Mouse (Mus musculus) kidney, adult 8-10 months (tissue): Measurements from ENCODE around the gene Me1.
A peak's percentile ranks its signal among the peaks of the same experiment; 100 is the strongest.

Experiments used
- DNase-seq, 2 experiments: peaks; one replicate each; pipeline ENCODE4 v3.0.0; 2022

The Me1 gene

DNA sequence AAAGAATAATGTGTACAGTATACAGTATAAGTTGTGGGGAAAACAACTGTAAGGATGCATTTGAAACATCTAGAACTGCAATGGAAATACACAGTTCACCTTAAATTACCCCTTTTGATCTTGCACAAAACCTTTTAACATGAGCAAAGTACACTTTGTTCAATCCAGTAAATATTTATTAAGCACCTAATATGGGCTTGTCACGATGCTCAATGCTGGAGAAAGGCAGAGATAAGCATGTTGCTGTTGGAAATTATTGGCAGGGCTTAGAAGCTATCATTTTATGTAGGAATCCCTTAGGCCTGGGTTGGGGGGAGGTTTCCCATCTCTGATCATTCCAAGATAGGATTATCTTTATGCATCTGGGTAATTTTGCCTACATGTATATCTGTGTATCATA lies 11.7 kb upstream of the Me1 start:
- no peak for DNase-seq

DNA sequence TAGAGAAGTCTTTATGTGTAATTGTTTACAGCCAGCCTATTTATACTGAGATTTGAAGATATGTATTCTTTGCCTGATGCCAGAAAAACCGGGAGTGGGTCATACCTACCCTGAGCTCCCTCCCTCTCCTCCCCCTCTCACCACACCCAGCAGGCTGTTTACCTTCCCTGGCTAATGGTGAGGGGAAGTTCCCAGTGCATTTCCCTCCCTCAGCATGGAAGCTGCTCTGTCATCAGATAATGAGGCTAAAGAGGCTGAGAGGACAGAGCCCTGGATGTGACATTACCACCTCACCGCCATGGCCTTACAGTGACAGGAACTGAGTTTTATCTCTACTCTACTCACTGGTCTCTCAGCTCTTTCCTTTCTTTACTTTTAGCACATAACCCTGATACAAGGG lies 6.1 kb upstream of the Me1 start:
- DNase-seq: peak in 1 of 2 experiments; percentile 12

DNA sequence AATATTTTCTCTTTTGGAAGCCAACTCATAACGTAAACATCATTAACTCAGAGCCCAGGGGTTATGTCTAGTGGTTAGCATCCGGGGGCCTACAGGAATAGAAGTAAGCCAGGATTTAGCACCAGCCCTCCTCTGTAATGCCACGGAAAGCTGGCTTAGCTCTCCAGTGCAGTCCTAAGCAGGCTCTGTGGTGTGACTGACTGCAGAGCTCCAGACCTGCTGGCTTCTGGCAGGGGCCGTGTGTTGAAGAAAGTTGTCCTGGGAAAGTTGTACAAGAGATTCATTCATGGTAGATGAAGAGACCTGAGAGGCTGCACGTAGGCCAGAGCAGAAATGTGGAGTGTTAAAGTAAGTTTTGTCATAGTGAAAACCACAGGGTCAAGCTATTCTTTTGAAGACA lies 5.5 kb upstream of the Me1 start:
- DNase-seq: peak in 1 of 2 experiments; percentile 17

DNA sequence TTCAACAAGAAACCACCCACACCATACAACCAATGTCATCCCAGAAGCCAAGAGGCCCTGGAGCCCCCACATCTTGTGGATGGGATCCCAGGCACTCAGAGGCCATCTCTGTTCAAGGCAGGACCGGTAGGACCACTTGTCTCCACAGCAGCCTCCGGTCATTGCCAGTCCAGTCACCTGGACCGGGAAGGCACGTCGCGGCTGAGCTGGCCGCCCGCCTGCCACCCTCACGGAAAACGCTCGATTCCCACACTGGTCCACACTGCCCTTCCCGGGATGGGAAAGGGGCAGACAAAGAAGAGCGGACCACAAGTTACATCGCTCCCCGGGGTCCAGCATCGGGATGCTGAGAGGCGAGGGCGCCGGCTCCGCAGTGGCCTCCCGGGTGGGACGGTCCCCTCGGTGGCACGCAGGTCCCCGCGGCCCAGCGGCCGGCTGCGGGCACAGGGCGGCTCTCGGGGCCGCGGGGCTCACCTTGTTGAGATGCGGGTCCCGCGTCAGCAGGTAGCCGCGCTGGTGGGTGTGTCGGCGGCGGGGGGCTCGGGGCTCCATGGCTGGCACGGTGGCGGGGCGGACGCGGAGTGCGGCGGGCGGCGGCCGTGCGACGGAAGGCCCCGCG lies 445 bp downstream of the Me1 start:
- DNase-seq: peak; percentile 7 to 17

DNA sequence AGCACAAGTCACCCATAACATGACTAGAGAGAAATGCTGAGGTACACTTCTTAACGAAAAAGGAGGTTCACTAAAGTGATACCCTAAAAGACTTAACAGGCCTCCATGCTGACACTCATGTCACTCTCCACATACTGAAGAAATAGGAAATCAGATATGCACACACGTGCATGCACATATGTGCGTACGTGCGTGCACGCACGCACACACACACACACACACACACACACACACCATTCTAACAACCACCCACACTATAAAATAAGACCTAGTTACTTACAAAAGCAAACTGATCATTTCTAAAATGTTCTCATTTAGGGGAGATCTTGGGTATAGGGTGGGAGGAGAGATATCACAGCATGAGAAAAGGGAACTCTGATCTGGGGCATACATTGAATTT lies 1.1 kb downstream of the Me1 start:
- no peak for DNase-seq

DNA sequence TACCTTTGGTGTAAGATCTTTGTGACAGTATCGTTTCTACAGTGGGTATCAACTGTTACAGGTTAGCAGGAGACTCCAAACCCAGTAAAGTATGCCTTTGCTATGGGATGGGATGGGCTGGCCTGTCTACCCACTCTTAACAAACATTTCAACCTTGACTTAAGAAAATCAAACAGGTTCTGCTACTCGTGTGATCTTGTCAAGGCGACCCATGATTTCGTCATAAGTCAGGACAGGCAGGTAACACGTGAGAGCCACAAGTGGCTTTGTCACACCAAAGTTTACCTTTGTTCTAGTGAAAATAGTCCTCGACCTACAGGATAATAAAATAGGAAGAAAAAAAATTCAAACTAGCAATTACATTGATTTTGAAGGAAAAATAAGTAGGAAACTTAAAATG lies 1.8 kb downstream of the Me1 start:
- DNase-seq: no peak

DNA sequence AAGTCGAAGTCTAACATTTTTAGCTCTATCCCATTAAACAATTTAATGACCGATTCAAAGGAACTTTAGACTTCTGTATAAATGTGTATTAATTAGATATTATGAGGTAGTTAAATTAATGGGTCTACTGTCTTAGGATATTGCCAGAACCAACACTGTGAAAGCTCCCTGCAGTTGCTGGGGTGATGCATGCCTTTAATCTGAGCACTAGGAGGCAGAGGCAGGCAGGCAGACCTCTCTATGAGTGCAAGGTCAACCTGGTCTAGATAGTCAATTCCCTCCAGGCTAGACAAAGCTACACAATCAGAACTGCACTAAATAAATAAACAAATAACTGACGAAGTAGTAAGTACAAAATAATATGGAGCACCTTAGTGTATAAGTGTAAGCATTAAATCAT lies 3.1 kb downstream of the Me1 start:
- no peak for DNase-seq

DNA sequence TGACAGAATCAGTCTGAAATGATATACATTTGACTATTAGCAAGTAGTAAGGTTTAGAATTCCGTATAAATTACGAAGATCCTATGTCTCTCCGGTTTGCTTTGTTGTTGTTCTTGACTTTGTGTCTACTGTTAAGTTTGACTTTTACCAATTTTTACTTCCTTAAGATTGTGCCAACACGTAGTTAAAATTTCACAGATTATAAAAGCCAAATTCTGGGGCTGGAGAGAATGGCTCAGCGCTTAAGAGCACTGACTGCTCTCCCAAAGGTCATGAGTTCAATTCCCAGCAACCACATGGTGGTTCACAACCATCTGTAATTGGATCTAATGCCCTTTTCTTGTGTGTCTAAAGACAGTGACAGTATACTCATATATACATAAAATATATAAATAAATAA lies 3.5 kb downstream of the Me1 start:
- DNase-seq: peak; percentile 28 to 56

DNA sequence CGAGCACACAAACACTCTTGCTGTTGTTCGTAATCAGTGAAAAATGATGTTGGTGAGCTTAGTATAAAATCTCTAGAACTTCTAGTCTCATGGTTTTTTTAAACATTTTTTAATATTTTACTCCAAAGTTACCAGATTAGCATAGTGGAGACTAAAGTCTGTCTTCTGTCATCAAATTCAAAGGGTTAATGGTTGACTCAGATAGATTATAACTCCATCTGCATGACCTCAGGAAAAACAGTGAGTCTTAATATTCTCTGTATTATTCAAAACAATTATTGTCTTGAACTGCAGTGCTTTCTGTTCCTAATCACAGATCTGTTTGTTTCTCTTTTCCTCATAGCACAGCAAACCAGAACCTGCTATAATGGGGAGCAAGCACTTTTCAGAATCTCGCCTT lies 4.7 kb downstream of the Me1 start:
- DNase-seq: peak in 1 of 2 experiments; percentile 30

DNA sequence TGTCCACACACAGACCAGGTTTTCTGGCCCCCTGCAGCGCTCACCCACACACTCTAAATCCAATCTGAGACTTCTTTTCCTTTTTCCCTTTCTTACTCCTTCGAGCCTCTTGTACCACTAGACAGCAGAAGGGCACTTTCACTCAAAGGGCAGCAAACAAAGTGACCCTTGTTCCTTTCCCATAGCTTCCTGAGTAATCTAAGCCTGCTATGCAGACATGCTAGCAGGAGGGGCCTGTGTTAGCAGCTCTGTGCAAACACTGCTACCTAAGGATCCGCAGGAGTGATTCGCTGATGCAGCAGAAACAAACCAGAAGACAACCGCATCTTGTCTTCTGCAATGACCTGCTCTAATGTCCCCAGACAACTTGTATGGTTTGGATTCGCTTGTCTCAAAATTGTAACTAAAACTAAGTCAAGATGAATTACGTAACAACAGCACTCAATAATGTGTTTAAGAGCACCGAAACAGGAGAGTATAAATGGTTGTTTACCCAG lies 12.0 kb downstream of the Me1 start:
- peak in 1 of 2 experiments; percentile 27 for DNase-seq

DNA sequence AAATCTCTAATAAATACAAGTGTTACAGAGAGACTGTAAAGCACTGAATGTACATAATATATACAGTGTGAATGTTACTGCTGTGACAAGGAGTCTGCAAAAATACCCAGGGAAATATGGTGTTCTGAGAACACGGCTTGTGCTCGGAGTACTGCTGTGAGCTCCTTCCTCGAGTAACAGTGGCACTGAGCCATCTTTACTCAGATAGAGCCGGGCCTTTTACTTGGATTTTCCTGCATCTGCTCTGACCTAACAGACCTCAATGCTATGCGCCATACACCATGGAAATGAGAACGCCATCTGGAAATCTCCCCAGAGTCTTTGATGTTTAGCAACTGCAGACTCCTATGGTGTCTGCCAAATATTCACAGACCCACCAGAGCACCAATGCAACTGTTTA lies 12.9 kb downstream of the Me1 start:
- no peak for DNase-seq

DNA sequence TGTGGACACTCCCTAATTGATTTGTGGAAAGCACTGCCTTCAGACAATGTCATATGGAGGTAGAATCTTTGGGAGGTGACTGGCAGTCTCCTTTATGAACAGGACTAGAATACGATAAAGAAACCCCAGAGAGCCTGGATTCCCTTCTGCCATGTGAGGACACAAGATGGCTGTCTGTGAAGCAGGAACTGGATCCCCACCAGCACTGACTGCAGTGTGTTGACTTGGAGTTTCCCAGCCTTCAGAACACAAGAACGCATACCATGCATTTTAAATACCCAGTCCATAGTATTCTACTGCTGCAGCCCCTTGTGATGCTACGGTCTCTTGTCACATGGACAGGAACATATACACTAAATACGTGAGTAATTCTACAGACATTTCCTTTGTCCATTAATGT lies 13.5 kb downstream of the Me1 start:
- no peak for DNase-seq

DNA sequence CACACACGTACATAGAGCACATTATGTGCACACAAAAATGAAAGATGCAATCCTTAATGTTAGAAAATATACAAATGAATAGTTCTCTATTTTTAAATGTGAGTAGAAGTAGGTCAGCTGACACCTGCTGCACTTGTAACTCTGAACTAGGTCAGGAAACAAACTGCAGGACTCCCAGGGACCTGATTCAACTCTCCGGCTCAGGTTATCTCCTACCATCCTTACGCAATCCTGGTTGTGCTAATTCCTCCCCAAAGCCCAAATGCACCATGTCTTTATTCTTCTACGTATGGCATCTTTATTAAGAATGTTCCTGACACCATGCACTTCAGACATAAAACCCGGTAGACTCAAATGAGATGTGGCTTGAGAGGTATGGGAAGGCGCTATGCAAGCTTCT lies 15.3 kb downstream of the Me1 start:
- DNase-seq: no peak

DNA sequence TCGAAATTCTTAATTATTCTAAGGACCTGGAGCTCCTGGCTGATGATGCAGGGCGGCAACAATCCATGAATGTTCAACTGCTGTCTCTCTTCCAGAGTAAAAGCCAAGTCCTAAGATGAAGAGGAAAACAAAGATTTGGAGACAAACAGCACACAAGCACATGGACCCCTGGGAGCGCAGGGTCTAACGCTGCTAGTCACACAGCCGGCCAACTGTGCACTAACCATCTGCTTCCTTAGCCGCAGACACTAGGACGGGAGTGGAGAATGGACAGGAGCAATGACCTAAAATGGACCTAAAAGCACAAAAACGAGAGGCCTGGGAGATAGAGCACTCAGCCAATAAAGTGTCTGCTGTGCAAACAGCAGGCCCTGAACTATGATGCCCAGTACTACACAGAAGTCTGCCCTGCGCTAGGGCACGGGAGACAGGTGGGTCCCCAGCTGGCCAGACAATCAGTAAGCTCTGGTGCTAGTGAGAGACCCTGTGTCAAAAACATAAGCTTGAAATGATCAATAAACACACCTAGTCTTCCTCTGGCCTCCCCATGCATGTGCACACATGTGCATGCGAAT lies 15.8 kb downstream of the Me1 start:
- no peak for DNase-seq

DNA sequence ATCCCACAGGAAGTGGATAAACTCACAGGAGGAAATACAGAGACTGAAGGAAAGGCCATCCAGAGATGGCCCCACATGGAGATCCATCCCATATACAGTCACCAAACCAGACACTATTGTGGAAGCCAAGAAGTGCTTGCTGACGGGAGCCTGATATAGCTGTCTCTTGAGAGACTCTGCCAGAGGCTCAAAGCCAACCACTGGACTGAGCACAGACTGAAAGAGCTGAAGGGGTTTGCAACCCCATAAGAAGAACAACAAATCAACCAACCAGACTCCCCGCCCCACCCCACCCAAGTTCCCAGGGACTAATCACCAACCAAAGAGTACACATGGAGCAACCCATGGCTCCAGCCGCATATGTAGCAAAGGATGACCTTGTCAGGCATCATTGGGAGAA lies 19.5 kb downstream of the Me1 start:
- no peak for DNase-seq

DNA sequence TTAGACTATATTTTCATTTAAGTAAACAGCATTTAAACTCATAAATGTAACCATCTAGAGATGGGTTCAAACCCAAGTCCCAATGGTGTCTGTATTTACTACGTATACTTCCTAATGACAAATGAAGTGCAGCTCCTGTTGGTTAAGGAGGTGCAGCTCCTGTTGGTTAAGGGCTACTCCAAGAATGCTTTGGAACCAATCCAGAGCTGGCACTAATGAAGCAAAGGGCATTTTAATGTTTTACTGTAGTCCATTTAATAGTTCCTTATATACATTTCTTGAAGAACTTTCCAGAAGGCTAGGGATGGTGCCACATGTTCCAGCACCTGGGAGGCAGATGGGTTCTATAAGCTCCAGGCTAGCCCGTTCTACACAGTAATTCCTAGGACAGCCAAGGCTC lies 20.3 kb downstream of the Me1 start:
- DNase-seq: peak; percentile 29 to 56

DNA sequence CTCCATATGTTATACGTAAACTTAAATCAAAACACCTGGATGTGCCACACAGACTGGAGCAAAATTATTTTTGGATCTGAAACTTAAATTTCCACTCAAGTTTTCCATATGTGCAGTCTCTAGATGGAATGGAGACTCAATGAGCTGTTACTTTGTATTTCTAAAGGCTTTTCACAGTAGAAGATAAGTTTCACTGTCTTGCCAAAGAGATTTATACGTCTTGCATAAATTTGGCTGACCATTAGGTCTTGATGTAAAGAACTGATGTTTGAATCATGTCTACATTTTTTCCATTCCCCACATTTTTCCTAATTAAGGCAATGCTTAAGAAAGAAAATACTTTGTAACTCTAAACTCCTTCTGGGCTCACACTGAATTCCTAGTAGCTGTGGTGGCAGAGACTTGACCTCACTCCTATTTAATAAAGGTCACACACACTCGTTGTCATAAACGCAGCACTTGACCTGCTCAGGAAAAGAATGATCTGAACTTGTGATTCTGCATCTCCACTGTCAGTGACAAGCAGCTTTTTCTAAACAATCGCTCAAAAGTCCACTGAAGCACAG lies 22.8 kb downstream of the Me1 start:
- DNase-seq: no peak

DNA sequence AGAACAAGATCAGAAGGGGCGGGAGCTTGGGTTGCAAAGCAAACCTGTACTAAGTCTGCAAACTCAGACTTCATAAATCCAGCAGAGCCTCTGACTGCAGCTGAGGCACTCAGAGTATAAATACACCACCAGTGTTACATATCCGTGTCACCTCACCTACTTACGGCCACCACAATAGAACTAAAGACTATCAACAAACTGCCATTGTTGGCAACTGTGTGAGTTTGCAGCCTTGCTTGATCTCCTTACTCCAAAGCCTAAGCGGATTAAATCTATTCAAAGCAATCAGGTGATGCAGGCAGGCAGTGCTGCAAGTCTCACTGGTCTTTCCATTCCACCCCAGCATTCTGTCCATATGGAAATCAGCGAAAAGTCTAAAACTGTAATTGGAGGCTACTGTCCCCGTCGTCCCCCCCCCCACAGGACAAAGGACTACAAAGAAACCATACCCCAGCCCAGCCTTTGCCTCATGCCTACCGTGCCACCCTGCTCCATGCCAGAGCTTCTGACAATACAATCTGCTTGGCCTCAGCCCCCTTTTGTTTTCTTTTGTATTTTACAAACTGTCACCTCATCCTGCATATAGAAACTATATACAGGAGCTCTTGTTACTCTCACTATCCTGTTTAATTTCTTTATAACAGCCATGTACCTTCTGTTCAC lies 27.0 kb downstream of the Me1 start:
- no peak for DNase-seq

DNA sequence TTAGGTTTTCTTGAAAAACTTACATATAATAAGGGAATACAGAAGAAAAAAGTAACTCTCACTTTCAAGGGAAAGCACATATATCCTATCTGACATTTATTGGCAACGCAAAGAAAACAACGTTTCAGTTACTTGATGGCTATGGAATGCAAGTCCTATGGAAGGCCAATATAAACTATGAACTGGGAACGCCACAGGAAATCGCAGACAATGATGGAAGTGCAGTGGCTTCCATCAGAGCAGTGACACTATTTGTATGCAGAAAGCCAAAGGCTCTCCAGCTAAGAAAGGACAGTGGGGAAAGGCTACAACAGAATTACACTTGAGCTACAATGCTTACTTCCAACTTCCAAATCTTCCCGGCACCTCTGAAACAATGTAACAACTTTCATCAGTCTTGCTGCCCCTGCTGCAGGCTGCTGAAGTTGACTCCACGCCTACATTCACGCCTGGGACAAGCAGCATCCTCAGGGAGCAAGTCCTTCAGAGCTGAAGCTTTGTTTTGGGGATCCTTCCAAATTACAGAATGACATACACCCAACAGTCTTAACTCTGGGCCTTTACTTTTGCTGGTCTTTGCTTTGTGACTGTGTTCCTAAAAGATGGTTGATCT lies 28.5 kb downstream of the Me1 start:
- DNase-seq: no peak

DNA sequence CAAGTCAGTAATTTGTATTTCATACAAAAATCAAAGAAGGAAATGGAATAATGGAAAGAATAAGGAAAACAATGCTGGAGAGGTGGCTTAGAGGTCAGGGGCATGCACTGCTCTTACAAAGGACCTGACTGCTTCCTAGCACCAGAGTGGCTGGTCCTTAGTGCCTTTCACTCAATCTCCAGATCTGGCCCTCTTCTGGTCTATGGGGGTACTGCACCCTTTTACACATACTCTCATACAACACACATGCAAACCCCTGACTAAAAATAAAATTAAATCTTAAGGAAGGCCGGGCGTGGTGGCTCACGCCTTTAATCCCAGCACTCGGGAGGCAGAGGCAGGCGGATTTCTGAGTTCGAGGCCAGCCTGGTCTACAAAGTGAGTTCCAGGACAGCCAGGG lies 34.1 kb downstream of the Me1 start:
- no peak for DNase-seq

DNA sequence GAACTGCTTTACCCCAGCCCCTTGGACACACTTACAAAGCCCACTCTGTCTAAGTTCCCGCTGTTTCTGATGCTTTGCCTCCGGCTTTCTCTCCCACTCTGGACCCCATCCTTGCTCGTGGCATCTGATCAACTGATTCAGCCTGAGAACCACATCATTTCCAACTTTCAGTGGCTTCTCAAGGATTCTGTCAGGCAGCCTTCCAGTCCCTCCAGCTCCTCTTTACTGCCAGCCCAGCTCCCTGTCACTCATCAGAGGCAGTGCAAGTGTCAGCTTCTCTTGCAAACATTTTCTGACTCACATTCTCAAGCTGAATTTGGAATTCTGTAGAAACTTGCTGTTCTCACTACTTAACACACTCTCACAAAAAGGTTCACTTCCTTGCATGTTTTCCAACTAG lies 34.5 kb downstream of the Me1 start:
- no peak for DNase-seq

DNA sequence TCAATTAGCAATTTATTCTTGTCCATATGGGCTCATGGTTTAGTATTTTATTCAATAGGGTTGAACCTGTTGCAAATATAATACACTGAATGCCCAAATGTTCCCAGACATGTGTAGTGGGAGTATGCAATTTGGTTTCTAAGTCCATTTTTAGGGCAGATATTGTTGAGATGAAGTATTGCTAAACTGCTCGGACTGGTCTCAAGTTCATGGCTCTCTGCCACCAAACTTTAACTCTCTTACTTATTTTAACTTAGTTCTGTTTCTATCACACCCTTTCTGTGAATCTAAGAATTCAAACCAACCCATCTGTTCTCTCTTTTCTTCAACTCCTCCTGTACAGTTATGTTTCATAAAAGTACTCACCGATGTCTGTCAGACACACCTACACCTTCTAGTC lies 35.4 kb downstream of the Me1 start:
- no peak for DNase-seq

DNA sequence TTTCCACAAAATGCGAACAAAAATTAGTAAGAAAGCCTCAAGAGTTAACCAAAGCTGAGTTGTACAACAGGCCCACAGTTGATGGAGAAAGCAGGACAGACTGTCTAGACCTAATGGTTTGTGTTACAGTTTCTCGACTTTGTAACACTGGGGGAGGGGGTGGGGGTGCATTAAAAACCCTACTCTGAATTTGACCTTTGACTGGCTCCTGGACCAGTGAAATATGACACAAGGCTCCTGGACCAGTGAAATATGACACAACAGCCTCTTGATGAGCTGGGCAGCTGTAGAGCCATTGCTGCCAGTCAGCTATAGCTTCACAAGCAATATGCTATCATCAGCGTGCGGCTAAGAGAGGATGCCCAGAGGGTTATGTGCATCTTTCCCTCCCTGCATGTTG lies 37.4 kb downstream of the Me1 start:
- DNase-seq: no peak

DNA sequence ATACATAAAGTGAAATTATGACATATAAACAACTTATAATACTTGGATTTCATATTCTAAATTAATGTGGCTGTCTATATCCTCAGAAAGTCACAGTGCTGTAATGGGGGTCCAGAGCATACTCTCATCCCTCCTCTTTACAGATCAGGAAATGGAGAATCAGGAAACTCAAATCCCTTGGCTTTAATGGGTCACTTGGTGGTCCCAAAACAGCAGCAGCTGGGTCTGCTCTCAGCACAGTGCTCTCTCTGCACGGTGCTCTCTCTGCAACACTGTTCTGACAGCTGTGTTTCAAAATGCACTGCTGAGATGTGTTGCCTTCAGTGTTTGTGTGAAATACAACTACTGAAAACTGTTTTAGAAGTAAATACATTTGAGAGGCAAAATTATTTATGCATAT lies 43.6 kb downstream of the Me1 start:
- DNase-seq: no peak
